Mouse (Mus musculus) kidney, adult 9 months (tissue): ENCODE measurements around the gene Luzp2.
"Not testable (repeated sequence)": the region's sequence is repeated elsewhere in the genome, so short reads cannot be mapped to it uniquely, and the experiment has no call there.

Experiments
- DNase-seq: peaks from one replicate; pipeline ENCODE4 v3.0.0; 2022

Gene Luzp2

DNA sequence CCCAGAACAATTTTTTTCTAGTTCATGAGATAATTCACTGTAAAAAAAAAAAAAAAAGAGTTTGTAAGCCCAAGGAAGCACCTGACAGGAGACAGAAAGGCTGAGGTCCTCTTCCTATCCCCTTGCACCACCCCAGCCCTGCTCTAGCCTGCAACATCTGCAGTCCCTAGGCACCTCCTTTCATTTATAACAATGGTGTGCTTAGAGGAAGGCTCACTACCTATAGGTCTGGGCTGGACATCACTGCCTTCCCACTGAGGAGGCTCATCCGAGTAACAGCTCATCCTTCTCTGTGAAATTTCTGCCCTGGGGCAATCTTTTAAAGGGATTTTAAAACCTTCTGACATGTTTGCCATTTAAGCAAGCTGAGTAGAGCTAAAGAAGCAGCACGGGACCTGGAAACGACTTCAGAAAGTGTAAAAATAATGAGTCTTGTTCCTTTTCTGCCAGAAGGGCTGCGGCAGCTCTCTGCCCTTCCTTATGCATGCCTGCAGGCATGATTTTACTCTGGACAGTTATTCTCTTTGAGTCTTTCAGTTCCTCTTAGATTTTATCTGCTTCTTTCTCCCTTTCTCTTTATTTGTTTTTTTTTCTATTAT is 174.0 kb downstream of the Luzp2 start:
- DNase-seq = no peak

DNA sequence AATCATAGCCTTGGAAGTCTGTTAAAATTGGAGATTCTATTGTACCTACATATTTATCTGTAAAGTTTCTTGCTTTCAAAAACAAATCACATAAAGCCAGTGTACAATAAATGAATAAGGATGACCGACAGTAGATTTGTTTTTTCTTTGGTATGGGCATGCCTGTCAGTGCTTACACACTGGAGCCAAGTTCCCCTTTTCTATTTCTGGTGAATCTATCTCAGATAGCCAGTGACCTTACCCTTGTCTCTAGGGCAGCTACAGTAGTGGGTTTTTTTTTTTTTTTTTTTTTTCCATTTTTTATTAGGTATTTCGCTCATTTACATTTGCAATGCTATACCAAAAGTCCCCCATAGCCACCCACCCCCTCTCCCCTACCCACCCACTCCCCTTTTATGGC is 298.6 kb downstream of the Luzp2 start:
- not testable (repeated sequence) for DNase-seq

DNA sequence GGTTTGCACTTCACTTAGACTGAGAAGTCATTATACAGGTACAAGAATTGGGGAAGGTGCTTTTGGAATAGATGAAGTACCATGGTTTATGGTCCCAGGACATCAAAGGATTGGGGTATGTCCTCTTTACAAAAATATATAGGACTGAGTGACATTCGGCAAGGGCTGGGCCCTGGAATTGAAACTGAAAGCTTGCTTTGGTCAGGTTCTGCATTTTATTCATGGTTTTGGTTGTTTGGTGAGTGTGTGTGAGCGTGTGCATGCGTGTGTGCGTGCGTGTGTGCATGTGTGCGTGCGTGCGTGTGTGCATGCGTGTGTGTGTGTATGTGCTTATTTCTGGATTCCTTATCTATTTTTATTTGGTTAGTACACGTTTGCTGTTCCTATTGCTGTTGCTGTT is 353.6 kb downstream of the Luzp2 start:
- DNase-seq = no peak

DNA sequence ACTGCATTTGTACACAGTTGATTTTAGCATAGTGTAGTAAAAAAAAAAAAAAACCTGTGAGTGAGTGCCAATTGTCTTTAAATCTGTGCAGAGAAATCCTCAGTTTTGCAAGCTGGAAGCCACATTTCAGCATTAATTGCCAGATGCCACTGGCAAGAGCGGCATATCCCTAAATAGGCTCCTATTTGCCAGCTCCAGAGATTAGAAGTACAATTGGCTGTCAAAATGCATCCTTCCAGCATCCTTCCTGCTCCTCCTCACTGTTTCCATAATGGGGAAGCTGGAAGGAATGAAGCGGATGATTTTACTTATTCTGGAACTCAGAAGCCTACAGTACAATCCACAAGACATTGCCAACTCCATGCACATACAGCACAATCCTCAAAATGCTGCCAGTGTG is 354.2 kb downstream of the Luzp2 start:
- DNase-seq = no peak

DNA sequence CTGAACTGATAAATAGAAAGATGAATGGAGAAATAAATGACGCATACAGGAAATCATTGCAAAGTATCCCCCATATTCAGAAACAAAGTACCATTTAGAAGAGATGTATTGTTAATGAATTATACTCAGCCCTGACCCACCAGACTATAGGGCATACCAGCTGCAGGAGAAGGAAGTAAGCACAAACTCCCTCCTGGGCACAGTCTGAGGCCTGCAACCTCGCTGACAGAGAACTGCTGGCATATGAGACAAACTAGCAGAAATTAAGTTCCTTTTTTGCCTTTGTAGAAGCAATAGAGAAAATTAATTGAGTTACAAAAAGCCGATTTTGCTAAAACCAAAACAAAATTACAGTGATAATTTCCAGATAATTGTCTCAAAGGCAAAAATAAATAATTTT is 355.4 kb downstream of the Luzp2 start:
- DNase-seq = no peak

GRCm38 (mm10) chr7:55198806-55199205 is 363.5 kb downstream of the Luzp2 start:
- no peak for DNase-seq

DNA sequence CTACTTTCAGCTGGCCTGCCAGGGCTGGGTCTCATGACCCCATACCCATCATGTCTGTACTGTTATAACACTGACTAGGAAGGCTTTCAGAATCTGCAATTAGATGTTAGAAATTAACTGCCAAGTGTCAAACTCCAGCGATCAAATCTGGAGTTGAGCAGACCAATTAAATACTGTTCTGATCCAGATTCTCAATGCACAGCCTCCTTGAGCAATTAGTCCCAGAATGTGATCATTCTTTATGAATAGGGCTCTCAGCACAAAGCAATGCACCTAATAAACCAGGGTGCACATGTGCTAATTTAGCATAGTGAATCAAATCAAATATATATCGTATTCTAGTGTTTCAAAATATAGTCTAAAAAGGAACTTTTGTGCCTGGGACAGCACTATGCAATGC is 387.7 kb downstream of the Luzp2 start:
- no peak for DNase-seq

DNA sequence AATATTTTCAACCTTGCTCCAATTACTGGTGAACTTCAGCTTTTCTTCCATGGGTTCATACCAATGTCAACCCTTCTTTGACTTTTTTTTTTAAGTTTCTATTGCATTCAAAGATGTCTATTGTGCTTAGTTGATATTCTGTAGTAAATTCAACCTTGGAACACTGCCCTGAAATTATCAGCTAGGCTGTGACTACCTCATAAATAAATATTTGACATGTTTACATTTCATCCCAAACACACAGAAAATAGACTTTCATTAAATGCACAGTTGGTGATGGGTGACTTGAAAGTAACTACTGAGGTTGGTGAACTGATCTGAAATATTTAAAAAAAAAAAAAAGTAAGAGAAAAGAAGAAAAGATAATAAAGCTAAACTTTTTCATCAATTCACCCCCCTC is 394.1 kb downstream of the Luzp2 start:
- no peak for DNase-seq
